Mouse (Mus musculus) embryonic facial prominence, embryonic 14.5 days (tissue): ENCODE results near the gene Gpr182. TPM values are rescaled to one million over a fixed set of nuclear protein-coding genes. Genes with fewer than 3 reads are reported as not detected.

Source experiments
- ATAC-seq: fragments of 200-750 bp; cut with Nextera tagmentation; 2 replicates; pipeline ENCODE4 v1.8.0; 2017; ENCODE audit warnings: low read depth, moderate number of reproducible peaks, moderate TSS enrichment
- DNase-seq: peaks from one replicate; pipeline ENCODE4 v3.0.0-alpha.2; 2015; ENCODE audit warnings: low spot score
- H3K27ac ChIP-seq: fragments of 300-500 bp; sonication (generic); replicated peaks from 2 replicates; pipeline ENCODE4 v1.5.1; 2014; ENCODE audit warnings: low read depth, mild to moderate bottlenecking, low read length, moderate library complexity
- H3K27me3 ChIP-seq: fragments of 300-500 bp; sonication (generic); replicated peaks from 2 replicates; pipeline ENCODE4 v1.6.1; 2014; ENCODE audit warnings: low read length; ENCODE audit not compliant: control insufficient read depth, insufficient read depth
- H3K36me3 ChIP-seq: fragments of 300-500 bp; sonication (generic); 2 replicates; pipeline ENCODE4 v1.6.1; 2014; ENCODE audit warnings: low read length, mixed read lengths; ENCODE audit not compliant: control insufficient read depth, insufficient read depth
- H3K4me1 ChIP-seq: fragments of 300-500 bp; sonication (generic); 2 replicates; pipeline ENCODE4 v1.6.1; 2014; ENCODE audit warnings: antibody characterized with exemption, low read length; ENCODE audit not compliant: control insufficient read depth, insufficient read depth
- H3K4me2 ChIP-seq: fragments of 300-500 bp; sonication (generic); 2 replicates; pipeline ENCODE4 v1.6.1; 2014; ENCODE audit warnings: low read depth, mild to moderate bottlenecking, low read length, moderate library complexity, mixed read lengths
- H3K4me3 ChIP-seq: fragments of 300-500 bp; sonication (generic); 2 replicates; pipeline ENCODE4 v1.5.1; 2014; ENCODE audit warnings: low read depth, mild to moderate bottlenecking, low read length
- H3K9ac ChIP-seq: fragments of 300-500 bp; sonication (generic); 2 replicates; pipeline ENCODE4 v1.6.1; 2014; ENCODE audit warnings: low read depth, mild to moderate bottlenecking, low read length, moderate library complexity, mixed read lengths
- H3K9me3 ChIP-seq: fragments of 300-500 bp; sonication (generic); 2 replicates; pipeline ENCODE4 v1.6.1; 2016; ENCODE audit warnings: low read length; ENCODE audit not compliant: control insufficient read depth
- WGBS: fragments of 180-500 bp; shearing (Covaris S2); extraction: QIAGEN DNeasy Blood & Tissue Kit; methylation state at CpG from one replicate; pipeline ENCODE4 v1.1.7; 2014; 5-methylcytosine and 5-hydroxymethylcytosine counted together
- polyA plus RNA-seq: library from polyadenylated mRNA; unstranded; fragments of >200 nt; fragmentation: Nextera tagmentation; extraction: Ambion mirVana; gene quantifications from 2 replicates; pipeline ENCODE4 v1.2.1, GENCODE M21; 2014

Gpr182 gene
- polyA plus RNA-seq, 1 experiment from 2014 or later, result 0.67 TPM

DNA sequence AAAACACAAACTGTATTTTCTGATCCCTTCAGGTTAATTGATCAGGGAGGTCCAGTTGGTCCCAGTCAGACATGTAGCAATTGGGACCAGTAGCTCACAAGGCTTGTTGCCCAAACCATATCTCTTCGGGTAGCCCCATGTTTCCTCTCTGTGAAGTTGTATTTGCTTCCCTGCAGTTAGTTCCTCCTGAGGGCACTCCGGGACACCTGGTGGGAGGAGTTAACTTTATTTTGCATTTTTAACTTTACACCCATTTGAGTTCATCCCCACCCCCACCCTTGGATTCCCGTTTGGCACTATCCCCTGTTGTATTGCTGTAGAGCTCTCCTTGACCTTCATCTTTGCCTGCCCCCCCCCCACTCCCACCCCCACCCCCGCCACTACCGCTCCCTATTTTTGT is 5.6 kb downstream of the Gpr182 start:
- no peak for ATAC-seq
- Histone ChIP-seq H3K4me1 (0 out of 2 replicates have a peak, but pooled peaks cover under 1% of the 10 kb centered on the region), H3K9ac (no peak overlapping the region), H3K27ac (no peak overlapping the region), H3K36me3 (peaks cover 69% of the 10 kb centered on the region), H3K4me3 (no peak overlapping the region), H3K4me2 (no peak overlapping the region), H3K27me3 (no peaks in the 10 kb centered on the region), H3K9me3 (no peaks in the 10 kb centered on the region)
- no peak for DNase-seq
- 64% methylated on average over 5 of the region's 5 CpGs for WGBS

GRCm38 (mm10) chr10:127744661-127745060 is 6.9 kb downstream of the Gpr182 start:
- H3K4me3 ChIP-seq, result no peak overlapping the region
- no peak overlapping the region for H3K27ac ChIP-seq
- H3K4me1 ChIP-seq, result peaks cover 8% of the 10 kb centered on the region; the same call in 1 of the 2 replicates
- no peaks in the 10 kb centered on the region for H3K9me3 ChIP-seq
- no peak overlapping the region for H3K9ac ChIP-seq
- DNase-seq (no peak), ATAC-seq (no peak)
- no peak overlapping the region for H3K4me2 ChIP-seq
- H3K36me3 ChIP-seq, result peaks cover 69% of the 10 kb centered on the region
- 62% methylated on average over 5 of the region's 5 CpGs for whole genome bisulfite sequencing
- no peaks in the 10 kb centered on the region for H3K27me3 ChIP-seq

- under 1% methylated on average over 22 of the region's 55 CpGs for WGBS
- ATAC-seq, result peak; percentile 67
These were observed 11.8 kb downstream of the Gpr182 start for GRCm38 (mm10) chr10:127739661-127740161.

GRCm38 (mm10) chr10:127739083-127739660 is 12.4 kb downstream of the Gpr182 start, which contains the start of gene Zbtb39:
Zbtb39 (plus strand) TSS chr10:127739538.
- 4% methylated on average over 25 of the region's 61 CpGs for WGBS
- peaks cover 30% of the 10 kb centered on the region for H3K36me3 ChIP-seq
- H3K9ac ChIP-seq, result peak within 1 kb of the TSS; percentile 98
- H3K27me3 ChIP-seq, result no peaks in the 10 kb centered on the region
- H3K4me1 ChIP-seq, result peaks cover 8% of the 10 kb centered on the region; the same call in 1 of the 2 replicates
- peak within 1 kb of the TSS; percentile 89 for H3K4me2 ChIP-seq
- peak within 1 kb of the TSS; percentile 95 for H3K4me3 ChIP-seq
- ATAC-seq (peak; percentile 91), DNase-seq (peak; percentile 83)
- H3K9me3 ChIP-seq, result no peaks in the 10 kb centered on the region
- peak within 1 kb of the TSS; percentile 80 for H3K27ac ChIP-seq

More at GRCm38 (mm10) chr10:127739661-127740161, 11.8 kb downstream of the Gpr182 start:
- Histone ChIP-seq H3K9ac (peak overlapping the region; percentile 98), H3K4me3 (peak overlapping the region; percentile 95), H3K9me3 (no peaks in the 10 kb centered on the region), H3K4me2 (peak overlapping the region; percentile 89), H3K27ac (peak overlapping the region; percentile 80), H3K36me3 (peaks cover 35% of the 10 kb centered on the region), H3K27me3 (no peaks in the 10 kb centered on the region), H3K4me1 (peaks cover 8% of the 10 kb centered on the region; the same call in 1 of the 2 replicates)
- DNase-seq, result no peak

- WGBS, result 48% methylated on average over 13 of the region's 13 CpGs
These were observed 13.2 kb downstream of the Gpr182 start for GRCm38 (mm10) chr10:127738151-127738882.

GRCm38 (mm10) chr10:127737552-127737951 is 14.0 kb downstream of the Gpr182 start:
- H3K27me3 ChIP-seq, result no peaks in the 10 kb centered on the region

More at GRCm38 (mm10) chr10:127738151-127738882, 13.2 kb downstream of the Gpr182 start:
- H3K9me3 ChIP-seq, result no peaks in the 10 kb centered on the region
- H3K9ac ChIP-seq, result no peak overlapping the region
- peaks cover 21% of the 10 kb centered on the region for H3K36me3 ChIP-seq
- peaks cover 8% of the 10 kb centered on the region; the same call in 1 of the 2 replicates for H3K4me1 ChIP-seq
- no peaks in the 10 kb centered on the region for H3K27me3 ChIP-seq
- ATAC-seq (no peak), DNase-seq (no peak)
- peak overlapping the region; percentile 95; the same call in 1 of the 2 replicates for H3K4me3 ChIP-seq
- H3K27ac ChIP-seq, result no peak overlapping the region; the same call in 1 of the 2 replicates
- peak overlapping the region; percentile 89; the same call in 1 of the 2 replicates for H3K4me2 ChIP-seq

GRCm38 (mm10) chr10:127736916-127737315 is 14.6 kb downstream of the Gpr182 start:
- DNase-seq (no peak), ATAC-seq (no peak)
- Histone ChIP-seq H3K4me1 (peaks cover 8% of the 10 kb centered on the region; the same call in 1 of the 2 replicates), H3K9me3 (no peaks in the 10 kb centered on the region), H3K9ac (no peak overlapping the region), H3K4me3 (no peak overlapping the region), H3K27ac (no peak overlapping the region), H3K36me3 (peaks cover 7% of the 10 kb centered on the region), H3K27me3 (no peaks in the 10 kb centered on the region), H3K4me2 (no peak overlapping the region)
- WGBS, result 75% methylated on average over 4 of the region's 4 CpGs

More at GRCm38 (mm10) chr10:127737552-127737951, 14.0 kb downstream of the Gpr182 start:
- no peak overlapping the region for H3K27ac ChIP-seq
- ATAC-seq (no peak), DNase-seq (no peak)
- H3K36me3 ChIP-seq, result peaks cover 13% of the 10 kb centered on the region
- H3K4me3 ChIP-seq, result no peak overlapping the region
- WGBS, result 19% methylated on average over 2 of the region's 2 CpGs
- H3K4me2 ChIP-seq, result no peak overlapping the region
- no peak overlapping the region for H3K9ac ChIP-seq
- no peaks in the 10 kb centered on the region for H3K9me3 ChIP-seq
- peaks cover 8% of the 10 kb centered on the region; the same call in 1 of the 2 replicates for H3K4me1 ChIP-seq

DNA sequence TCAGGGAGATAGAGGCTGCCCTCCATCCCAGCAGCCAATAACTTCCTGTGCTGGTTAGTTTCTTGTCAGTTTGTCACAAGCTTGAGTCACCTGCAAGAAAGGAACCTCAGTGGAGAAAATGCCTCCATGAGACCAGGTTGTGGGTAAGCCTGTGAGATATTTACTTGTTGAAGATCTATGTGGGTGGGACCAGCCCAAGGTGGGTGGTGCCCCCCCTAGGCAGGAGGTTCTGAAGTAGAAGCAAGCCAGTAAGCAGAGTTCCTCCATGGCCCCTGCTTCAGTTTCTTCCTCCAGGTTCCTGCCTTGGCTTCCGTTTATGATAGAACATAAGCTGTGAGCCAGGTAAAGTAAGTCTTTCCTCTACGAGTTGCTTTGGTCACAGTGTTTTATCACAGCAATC is 15.3 kb downstream of the Gpr182 start:
- Histone ChIP-seq H3K9ac (no peak overlapping the region), H3K9me3 (no peaks in the 10 kb centered on the region), H3K4me2 (no peak overlapping the region), H3K4me3 (no peak overlapping the region), H3K4me1 (peaks cover 8% of the 10 kb centered on the region; the same call in 1 of the 2 replicates), H3K36me3 (0 out of 2 replicates have a peak, but pooled peaks cover under 1% of the 10 kb centered on the region), H3K27me3 (no peaks in the 10 kb centered on the region), H3K27ac (no peak overlapping the region)
- ATAC-seq, result no peak
- WGBS, result 78% methylated on average over 2 of the region's 2 CpGs
- DNase-seq, result no peak
